Mouse (Mus musculus): ENCODE measurements around the gene Mynn. TPM values are rescaled to one million over a fixed set of nuclear protein-coding genes. Genes with fewer than 3 reads are reported as not detected.
A peak's percentile ranks its signal among the peaks of the same experiment; 100 is the strongest.

Mynn gene
- polyA plus RNA-seq, 1 experiment: 9.9 TPM

GRCm38 (mm10) chr3:30601610-30602064 lies 228 bp upstream of the Mynn start:
- WGBS: under 1% methylated on average over 13 of the region's 13 CpGs
- Histone ChIP-seq H3K27me3 (replicated peaks; ENCODE audit: control insufficient read depth, insufficient read depth, low read length) (no peaks in the 10 kb centered on the region), H3K4me1 (ENCODE audit: control insufficient read depth, insufficient read depth, low read length) (peaks cover 2% of the 10 kb centered on the region; the same call in 1 of the 2 replicates), H3K36me3 (ENCODE audit: control insufficient read depth, insufficient read depth, low read length) (peaks cover 1% of the 10 kb centered on the region; the same call in 1 of the 2 replicates), H3K4me3 (ENCODE audit: insufficient read depth, low read depth, low read length) (peak overlapping the region; percentile 92), H3K27ac (ENCODE audit: insufficient read depth, low read depth, low read length) (peak overlapping the region; percentile 99)
- DNase-seq: no peak
- TF ChIP-seq POLR2A (IDR thresholded peaks at IDR 0.05; ENCODE audit: low read depth, low read length) (no peak), CTCF (conservative IDR thresholded peaks at IDR 0.05; ENCODE audit: insufficient read depth, insufficient read length, low read depth, low read length) (no peak)

GRCm38 (mm10) chr3:30602740-30603098 lies 854 bp downstream of the Mynn start:
- WGBS: under 1% methylated on average over 27 of the region's 27 CpGs
- peak; percentile 92 for DNase-seq

GRCm38 (mm10) chr3:30603256-30603655 lies 1.4 kb downstream of the Mynn start:
- peaks cover 5% of the 10 kb centered on the region for H3K36me3 ChIP-seq (ENCODE audit: control insufficient read depth, insufficient read depth, low read length)
- no peak for DNase-seq
- H3K27ac ChIP-seq (ENCODE audit: insufficient read depth, low read depth, low read length): peak overlapping the region; percentile 99; the same call in 1 of the 2 replicates
- peaks cover 10% of the 10 kb centered on the region; the same call in 1 of the 2 replicates for H3K4me1 ChIP-seq (ENCODE audit: control insufficient read depth, insufficient read depth, low read length)
- TF ChIP-seq CTCF (conservative IDR thresholded peaks at IDR 0.05; ENCODE audit: insufficient read depth, insufficient read length, low read depth, low read length): no peak
- no peak for TF ChIP-seq POLR2A (IDR thresholded peaks at IDR 0.05; ENCODE audit: low read depth, low read length)
- whole genome bisulfite sequencing: 12% methylated on average over 10 of the region's 10 CpGs
- peak overlapping the region; percentile 92 for H3K4me3 ChIP-seq (ENCODE audit: insufficient read depth, low read depth, low read length)
- H3K27me3 ChIP-seq (replicated peaks; ENCODE audit: control insufficient read depth, insufficient read depth, low read length): no peaks in the 10 kb centered on the region

More at GRCm38 (mm10) chr3:30602740-30603098, 854 bp downstream of the Mynn start:
- H3K4me1 ChIP-seq (ENCODE audit: control insufficient read depth, insufficient read depth, low read length): peaks cover 7% of the 10 kb centered on the region; the same call in 1 of the 2 replicates
- peaks cover 5% of the 10 kb centered on the region for H3K36me3 ChIP-seq (ENCODE audit: control insufficient read depth, insufficient read depth, low read length)
- no peaks in the 10 kb centered on the region for H3K27me3 ChIP-seq (replicated peaks; ENCODE audit: control insufficient read depth, insufficient read depth, low read length)
- peak overlapping the region; percentile 99 for H3K27ac ChIP-seq (ENCODE audit: insufficient read depth, low read depth, low read length)
- peak overlapping the region; percentile 92 for H3K4me3 ChIP-seq (ENCODE audit: insufficient read depth, low read depth, low read length)
- no peak for TF ChIP-seq CTCF (conservative IDR thresholded peaks at IDR 0.05; ENCODE audit: insufficient read depth, insufficient read length, low read depth, low read length)
- TF ChIP-seq POLR2A (IDR thresholded peaks at IDR 0.05; ENCODE audit: low read depth, low read length): no peak

- Histone ChIP-seq H3K27me3 (replicated peaks; ENCODE audit: control insufficient read depth, insufficient read depth, low read length) (no peaks in the 10 kb centered on the region), H3K4me1 (ENCODE audit: control insufficient read depth, insufficient read depth, low read length) (peaks cover 22% of the 10 kb centered on the region), H3K4me3 (ENCODE audit: insufficient read depth, low read depth, low read length) (no peak overlapping the region), H3K27ac (ENCODE audit: insufficient read depth, low read depth, low read length) (peak overlapping the region; percentile 52), H3K36me3 (ENCODE audit: control insufficient read depth, insufficient read depth, low read length) (peaks cover 16% of the 10 kb centered on the region)
- peak; percentile 54 for DNase-seq
- TF ChIP-seq POLR2A (IDR thresholded peaks at IDR 0.05; ENCODE audit: low read depth, low read length) (no peak), CTCF (conservative IDR thresholded peaks at IDR 0.05; ENCODE audit: insufficient read depth, insufficient read length, low read depth, low read length) (no peak)
- WGBS: 38% methylated on average over 3 of the region's 3 CpGs
Measured at GRCm38 (mm10) chr3:30608999-30609398, 7.1 kb downstream of the Mynn start.

- 0 out of 2 replicates have a peak overlapping the region, but pooled peaks have one; percentile 18 for H3K27ac ChIP-seq (ENCODE audit: insufficient read depth, low read depth, low read length)
- peaks cover 19% of the 10 kb centered on the region for H3K4me1 ChIP-seq (ENCODE audit: control insufficient read depth, insufficient read depth, low read length)
- TF ChIP-seq POLR2A (IDR thresholded peaks at IDR 0.05; ENCODE audit: low read depth, low read length) (no peak), CTCF (conservative IDR thresholded peaks at IDR 0.05; ENCODE audit: insufficient read depth, insufficient read length, low read depth, low read length) (no peak)
- no peak overlapping the region for H3K4me3 ChIP-seq (ENCODE audit: insufficient read depth, low read depth, low read length)
- DNase-seq: no peak
- H3K27me3 ChIP-seq (replicated peaks; ENCODE audit: control insufficient read depth, insufficient read depth, low read length): no peaks in the 10 kb centered on the region
- H3K36me3 ChIP-seq (ENCODE audit: control insufficient read depth, insufficient read depth, low read length): peaks cover 18% of the 10 kb centered on the region
- WGBS: 85% methylated on average over 4 of the region's 4 CpGs
Measured at GRCm38 (mm10) chr3:30610930-30611329, 9.1 kb downstream of the Mynn start.

- WGBS: 58% methylated on average over 8 of the region's 8 CpGs
- no peak for TF ChIP-seq POLR2A (IDR thresholded peaks at IDR 0.05; ENCODE audit: low read depth, low read length)
- DNase-seq: no peak
- no peaks in the 10 kb centered on the region for H3K4me1 ChIP-seq (ENCODE audit: control insufficient read depth, insufficient read depth, low read length)
- H3K27ac ChIP-seq (ENCODE audit: insufficient read depth, low read depth, low read length): no peak overlapping the region
- H3K36me3 ChIP-seq (ENCODE audit: control insufficient read depth, insufficient read depth, low read length): peaks cover 5% of the 10 kb centered on the region
- no peaks in the 10 kb centered on the region for H3K27me3 ChIP-seq (replicated peaks; ENCODE audit: control insufficient read depth, insufficient read depth, low read length)
- H3K4me3 ChIP-seq (ENCODE audit: insufficient read depth, low read depth, low read length): no peak overlapping the region
Measured at GRCm38 (mm10) chr3:30620132-30620531, 18.3 kb downstream of the Mynn start.

GRCm38 (mm10) chr3:30633681-30634080 lies 31.8 kb downstream of the Mynn start:
- 74% methylated on average over 3 of the region's 3 CpGs for WGBS
- H3K27ac ChIP-seq (ENCODE audit: insufficient read depth, low read depth, low read length): no peak overlapping the region
- H3K4me3 ChIP-seq (ENCODE audit: insufficient read depth, low read depth, low read length): no peak overlapping the region
- H3K36me3 ChIP-seq (ENCODE audit: control insufficient read depth, insufficient read depth, low read length): no peaks in the 10 kb centered on the region
- no peaks in the 10 kb centered on the region for H3K27me3 ChIP-seq (replicated peaks; ENCODE audit: control insufficient read depth, insufficient read depth, low read length)
- H3K4me1 ChIP-seq (ENCODE audit: control insufficient read depth, insufficient read depth, low read length): no peaks in the 10 kb centered on the region
- no peak for DNase-seq
- TF ChIP-seq POLR2A (IDR thresholded peaks at IDR 0.05; ENCODE audit: low read depth, low read length): no peak
- no peak for TF ChIP-seq CTCF (conservative IDR thresholded peaks at IDR 0.05; ENCODE audit: insufficient read depth, insufficient read length, low read depth, low read length)

Data from kidney, adult 2 months (tissue).